Mouse (Mus musculus) skeletal muscle tissue, adult 2 months (tissue): ENCODE data around the gene Vezf1.

Experiments used
- DNase-seq: peaks from one replicate; pipeline ENCODE4 v3.0.0-alpha.2; 2012; ENCODE audit warnings: low read depth, low spot score

The Vezf1 gene

GRCm38 (mm10) chr11:88123731-88124130 lies 55.7 kb downstream of the Vezf1 start:
- DNase-seq, result no peak

DNA sequence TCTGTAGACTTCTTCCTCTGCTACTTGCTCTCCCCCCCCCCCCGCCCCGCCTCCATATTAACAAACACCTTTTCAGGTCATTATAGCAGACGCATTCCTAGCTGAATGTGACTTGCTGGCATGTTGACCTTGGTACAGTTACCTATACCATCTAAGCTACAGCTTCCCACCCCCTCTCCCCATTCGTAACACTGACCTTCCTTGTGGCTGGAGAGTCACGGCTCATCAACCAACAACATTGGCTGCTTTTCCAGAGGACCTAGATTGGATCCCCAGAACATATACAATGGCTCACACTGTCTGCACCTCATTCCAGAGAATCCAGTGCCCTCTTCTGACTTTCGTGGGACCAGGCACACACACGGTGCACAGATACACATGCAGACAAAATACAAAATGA lies 57.4 kb downstream of the Vezf1 start:
- no peak for DNase-seq

DNA sequence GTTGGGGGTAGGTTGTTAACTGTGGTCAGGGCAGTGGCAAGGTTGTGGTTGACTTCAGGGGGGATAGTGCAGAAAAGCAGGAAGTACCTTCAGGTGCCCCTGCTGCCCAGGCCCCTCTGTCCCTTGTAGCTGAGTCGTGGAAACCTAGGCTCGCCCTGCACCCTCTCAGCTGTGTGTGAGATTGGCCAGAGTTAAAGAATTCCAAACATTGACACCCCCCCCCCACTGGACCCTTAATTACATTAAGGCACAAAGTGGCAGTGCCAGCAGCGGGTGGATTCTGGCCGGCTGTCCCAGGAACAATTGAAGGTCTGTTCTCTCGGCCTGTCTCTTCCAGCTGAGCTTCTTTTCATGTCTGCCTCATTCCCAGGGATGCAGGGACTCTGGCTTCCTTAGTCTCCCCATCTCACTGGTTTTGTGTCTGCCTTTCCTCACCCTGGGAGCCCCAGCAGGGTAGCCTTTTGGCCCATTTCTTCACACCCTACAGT lies 58.3 kb downstream of the Vezf1 start:
- DNase-seq, result no peak

DNA sequence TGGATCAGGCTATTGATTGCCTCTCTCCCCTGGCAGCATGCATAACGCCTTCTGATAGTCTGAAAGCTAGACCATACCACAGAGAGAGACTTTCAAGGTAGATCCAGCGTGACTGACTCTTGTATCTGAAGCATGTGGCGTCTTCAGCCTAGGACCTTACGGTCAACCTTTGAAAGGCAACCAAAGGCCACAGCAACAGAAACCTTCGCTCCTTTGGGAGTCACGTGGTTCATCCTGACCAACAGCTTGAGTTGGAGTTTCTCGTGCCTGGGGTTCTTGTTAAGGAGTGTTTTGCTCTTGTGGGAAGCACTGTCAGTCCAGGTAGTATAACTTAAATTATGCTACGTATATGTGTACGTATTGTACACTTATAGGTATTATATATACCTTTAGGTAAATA lies 60.4 kb downstream of the Vezf1 start:
- DNase-seq, result no peak

- no peak for DNase-seq
Measured at GRCm38 (mm10) chr11:88129281-88129680, 61.2 kb downstream of the Vezf1 start.

DNA sequence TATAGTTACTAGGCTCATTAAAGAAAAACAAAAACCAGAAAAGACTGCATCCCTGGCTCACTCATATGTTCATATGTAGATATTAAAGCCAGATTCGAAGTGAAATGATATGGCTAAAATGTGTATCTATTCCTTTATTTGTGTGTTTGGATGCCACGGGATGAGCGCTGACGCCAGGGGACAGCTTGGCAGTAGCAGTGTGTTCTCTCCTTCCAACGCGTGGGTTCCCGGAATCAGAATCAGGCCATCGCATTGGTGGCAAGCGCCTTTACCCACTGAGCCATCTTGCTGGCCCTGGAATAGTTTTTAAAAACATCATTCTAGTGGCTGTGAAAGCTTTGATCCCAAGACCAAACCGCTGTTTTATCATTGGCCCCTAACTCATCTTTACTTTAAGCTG lies 61.9 kb downstream of the Vezf1 start:
- peak; percentile 80 for DNase-seq

DNA sequence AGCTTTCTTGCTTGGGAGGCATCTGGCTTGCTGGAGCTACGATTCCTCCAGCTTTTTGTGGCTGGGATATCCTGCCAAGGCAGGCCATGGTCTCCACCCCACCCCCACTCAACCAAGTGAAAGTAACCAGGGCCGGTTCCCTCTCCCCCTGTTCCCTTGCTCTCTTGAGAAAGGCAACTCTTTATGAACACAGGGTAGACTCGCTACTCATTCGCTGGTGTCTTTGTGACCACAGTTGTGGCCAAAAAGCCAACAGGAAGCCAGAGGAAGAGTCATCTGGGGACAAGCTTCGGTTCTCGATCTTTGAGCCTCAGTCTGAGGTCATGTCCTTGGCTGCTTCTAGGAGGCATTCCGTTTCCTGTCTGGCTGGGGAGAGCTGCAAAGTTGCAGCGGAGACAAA lies 63.8 kb downstream of the Vezf1 start:
- peak; percentile 93 for DNase-seq
